Mouse (Mus musculus): ENCODE data around the gene Ptprd. TPM values are rescaled to one million over a fixed set of nuclear protein-coding genes. Genes with fewer than 3 reads are reported as not detected.

Ptprd gene
- polyA plus RNA-seq, 1 experiment from 2014 or later, result 6.3 TPM

DNA sequence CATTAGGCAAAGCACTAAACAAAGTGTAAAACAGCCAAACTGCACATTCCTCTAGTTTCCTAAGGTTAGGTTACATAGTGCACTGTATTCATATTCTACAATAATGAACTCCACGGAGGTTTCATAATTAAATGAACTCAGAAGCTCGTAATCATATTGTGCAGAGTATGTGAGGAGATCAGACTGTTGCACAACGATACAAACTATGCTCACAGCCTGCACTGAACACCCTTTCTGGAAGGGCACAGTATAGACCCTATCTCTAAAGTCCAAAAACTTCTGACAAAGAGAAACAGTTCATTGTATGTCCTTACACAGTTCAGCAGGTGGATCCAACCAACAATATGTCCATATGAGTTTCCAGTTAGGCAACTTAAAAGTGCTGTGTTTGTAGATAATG is 1844.5 kb downstream of the Ptprd start:
- no peaks in the 10 kb centered on the region for H3K9me3 ChIP-seq (replicated peaks; ENCODE audit: control insufficient read depth, low read length)
- H3K4me1 ChIP-seq (ENCODE audit: control insufficient read depth, low read depth, low read length), result no peaks in the 10 kb centered on the region
- no peak overlapping the region for H3K9ac ChIP-seq (ENCODE audit: low read depth, low read length)
- no peaks in the 10 kb centered on the region for H3K27me3 ChIP-seq (ENCODE audit: control insufficient read depth, insufficient read depth, low read depth, low read length)
- H3K4me2 ChIP-seq (ENCODE audit: low read depth, low read length), result no peak overlapping the region
- no peak overlapping the region for H3K27ac ChIP-seq (ENCODE audit: low read length)
- H3K36me3 ChIP-seq (ENCODE audit: control insufficient read depth, insufficient read depth), result no peaks in the 10 kb centered on the region
- no peak overlapping the region for H3K4me3 ChIP-seq (ENCODE audit: low read depth, low read length)
- ATAC-seq (ENCODE audit: low read depth), result no peak
- 56% methylated on average over 3 of the region's 3 CpGs for WGBS (ENCODE audit: insufficient replicate concordance)

DNA sequence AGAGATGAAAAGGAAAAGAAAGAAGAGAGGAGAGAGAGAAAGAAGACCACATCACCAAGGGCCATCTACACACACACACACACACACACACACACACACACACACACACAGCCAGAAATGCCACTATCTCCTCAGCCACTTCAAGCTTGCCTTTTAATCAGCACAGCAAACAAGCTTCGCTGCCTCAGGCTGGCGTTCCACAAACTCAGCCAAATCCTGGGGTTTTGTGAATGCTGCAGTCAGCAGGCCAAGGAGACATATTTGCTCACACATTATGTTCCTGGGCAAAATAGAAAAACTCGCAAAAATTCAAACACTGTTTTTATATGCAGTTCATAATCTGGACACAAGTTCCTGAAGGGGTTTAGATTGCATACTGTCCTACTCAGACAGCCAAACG is 1845.9 kb downstream of the Ptprd start:
- no peak for ATAC-seq (ENCODE audit: low read depth)

DNA sequence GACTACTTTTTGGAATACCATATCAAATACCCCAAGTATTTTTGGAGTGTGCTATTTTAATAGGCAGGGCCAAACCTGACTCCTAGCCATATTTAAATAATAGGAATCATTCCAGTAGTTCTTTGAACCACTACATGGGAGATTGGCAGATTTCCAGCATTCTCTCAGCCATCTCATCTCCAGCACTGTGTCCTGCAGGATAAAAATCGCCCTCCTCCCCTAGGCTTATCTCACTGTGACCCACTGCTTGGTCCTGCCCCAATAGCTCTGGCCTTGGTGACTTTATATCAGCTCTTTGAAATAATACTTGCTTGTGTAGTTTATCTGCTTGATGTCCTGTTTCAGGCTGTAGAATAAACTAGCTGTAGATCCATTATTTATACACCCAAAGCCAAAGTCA is 1850.2 kb downstream of the Ptprd start:
- Histone ChIP-seq H3K4me2 (ENCODE audit: low read depth, low read length) (no peak overlapping the region), H3K27ac (ENCODE audit: low read length) (no peak overlapping the region), H3K9me3 (replicated peaks; ENCODE audit: control insufficient read depth, low read length) (no peaks in the 10 kb centered on the region), H3K4me1 (ENCODE audit: control insufficient read depth, low read depth, low read length) (no peaks in the 10 kb centered on the region), H3K4me3 (ENCODE audit: low read depth, low read length) (no peak overlapping the region), H3K36me3 (ENCODE audit: control insufficient read depth, insufficient read depth) (no peaks in the 10 kb centered on the region), H3K27me3 (ENCODE audit: control insufficient read depth, insufficient read depth, low read depth, low read length) (no peaks in the 10 kb centered on the region), H3K9ac (ENCODE audit: low read depth, low read length) (no peak overlapping the region)
- peak; percentile 53 for ATAC-seq (ENCODE audit: low read depth)
- WGBS (ENCODE audit: insufficient replicate concordance), result 52% methylated on average over 1 of the region's 1 CpGs

More for the DNA sequence above, 1845.9 kb downstream of the Ptprd start:
- no peak overlapping the region for H3K27ac ChIP-seq (ENCODE audit: low read length)
- H3K4me3 ChIP-seq (ENCODE audit: low read depth, low read length), result no peak overlapping the region
- no peak overlapping the region for H3K4me2 ChIP-seq (ENCODE audit: low read depth, low read length)
- no peaks in the 10 kb centered on the region for H3K9me3 ChIP-seq (replicated peaks; ENCODE audit: control insufficient read depth, low read length)
- H3K36me3 ChIP-seq (ENCODE audit: control insufficient read depth, insufficient read depth), result no peaks in the 10 kb centered on the region
- H3K9ac ChIP-seq (ENCODE audit: low read depth, low read length), result no peak overlapping the region
- no peaks in the 10 kb centered on the region for H3K27me3 ChIP-seq (ENCODE audit: control insufficient read depth, insufficient read depth, low read depth, low read length)
- 55% methylated on average over 4 of the region's 4 CpGs for WGBS (ENCODE audit: insufficient replicate concordance)
- H3K4me1 ChIP-seq (ENCODE audit: control insufficient read depth, low read depth, low read length), result no peaks in the 10 kb centered on the region

DNA sequence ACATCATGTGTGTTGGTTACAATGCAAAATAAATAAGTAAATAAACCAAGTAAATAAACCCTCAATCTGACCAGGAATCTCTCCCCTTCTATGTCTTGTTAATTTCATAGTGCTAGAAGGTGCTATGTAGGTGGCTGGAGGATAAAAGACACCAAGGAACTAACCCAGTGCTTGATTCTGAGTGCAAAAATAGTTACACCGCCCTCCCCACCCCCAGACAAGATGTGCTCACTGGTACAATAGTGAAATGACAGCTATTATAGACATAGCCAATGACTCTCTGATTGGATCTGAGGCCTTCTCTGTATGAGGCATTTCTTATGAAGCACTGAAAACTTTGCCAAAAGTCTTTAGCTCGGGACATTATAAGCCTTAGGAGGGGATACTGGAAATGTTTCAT is 1857.6 kb downstream of the Ptprd start:
- WGBS (ENCODE audit: insufficient replicate concordance), result 47% methylated on average over 2 of the region's 2 CpGs
- ATAC-seq (ENCODE audit: low read depth), result no peak
- no peak overlapping the region for H3K4me3 ChIP-seq (ENCODE audit: low read depth, low read length)

DNA sequence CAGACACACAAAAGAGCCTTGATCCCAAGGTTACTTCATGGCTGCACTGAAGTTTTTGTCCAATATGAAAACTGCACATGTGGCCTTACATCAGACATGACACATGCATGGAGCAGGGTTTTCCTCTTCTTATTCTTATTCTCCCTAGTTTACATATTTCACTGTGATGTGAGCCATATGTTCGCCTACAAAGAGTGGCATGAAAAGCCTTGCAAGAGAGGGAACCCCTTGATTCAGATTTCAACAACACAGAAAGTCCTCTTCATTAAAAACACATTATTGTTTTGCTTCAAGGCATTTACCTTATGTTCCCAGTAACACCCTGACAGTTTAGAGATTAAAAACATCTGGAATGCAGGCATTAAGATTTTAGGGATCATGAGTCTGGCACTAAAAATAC is 1859.3 kb downstream of the Ptprd start:
- H3K9me3 ChIP-seq (replicated peaks; ENCODE audit: control insufficient read depth, low read length), result no peaks in the 10 kb centered on the region
- no peak for ATAC-seq (ENCODE audit: low read depth)

More for the DNA sequence above, 1857.6 kb downstream of the Ptprd start:
- H3K9ac ChIP-seq (ENCODE audit: low read depth, low read length), result no peak overlapping the region
- H3K36me3 ChIP-seq (ENCODE audit: control insufficient read depth, insufficient read depth), result no peaks in the 10 kb centered on the region
- no peaks in the 10 kb centered on the region for H3K27me3 ChIP-seq (ENCODE audit: control insufficient read depth, insufficient read depth, low read depth, low read length)
- H3K4me2 ChIP-seq (ENCODE audit: low read depth, low read length), result no peak overlapping the region
- no peak overlapping the region for H3K27ac ChIP-seq (ENCODE audit: low read length)
- H3K9me3 ChIP-seq (replicated peaks; ENCODE audit: control insufficient read depth, low read length), result no peaks in the 10 kb centered on the region
- no peaks in the 10 kb centered on the region for H3K4me1 ChIP-seq (ENCODE audit: control insufficient read depth, low read depth, low read length)

DNA sequence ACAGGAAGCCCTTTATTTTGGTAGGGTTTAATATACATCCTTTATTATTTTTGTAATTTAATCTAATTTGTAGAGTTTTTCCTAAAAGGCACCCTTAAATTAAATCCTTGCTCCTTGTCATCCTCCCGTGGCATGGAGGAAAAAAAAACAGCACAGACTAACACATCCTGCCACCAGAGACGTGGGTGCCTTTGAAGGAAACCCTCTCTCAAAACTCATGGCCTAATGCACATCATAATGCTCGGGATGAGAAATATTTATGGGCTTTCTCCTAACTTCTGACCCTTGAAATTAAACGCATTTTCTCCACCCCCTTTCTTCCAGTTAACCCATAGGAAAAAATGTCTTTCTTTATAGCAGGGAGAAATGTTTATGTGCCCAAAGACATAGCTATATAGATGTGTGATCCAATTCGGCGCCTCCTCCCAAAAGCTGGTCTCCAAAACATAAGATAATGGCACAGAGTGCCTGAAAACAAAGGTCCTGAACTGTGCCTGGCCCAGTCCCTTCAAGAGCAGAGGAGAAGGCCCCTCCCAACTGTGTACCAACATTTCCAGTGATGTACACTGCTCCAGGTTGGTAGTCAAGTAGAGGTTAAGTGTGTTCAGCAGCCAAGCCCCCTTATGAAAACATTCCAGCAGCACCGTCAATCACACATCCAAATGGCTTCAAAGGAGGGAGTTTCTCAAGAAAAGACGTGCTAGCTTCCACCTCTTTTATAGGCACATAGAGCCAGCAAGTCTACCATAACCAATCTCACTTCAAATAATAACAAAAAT is 1860.4 kb downstream of the Ptprd start:
- Histone ChIP-seq H3K27me3 (ENCODE audit: control insufficient read depth, insufficient read depth, low read depth, low read length) (no peaks in the 10 kb centered on the region), H3K27ac (ENCODE audit: low read length) (no peak overlapping the region), H3K4me3 (ENCODE audit: low read depth, low read length) (no peak overlapping the region), H3K4me2 (ENCODE audit: low read depth, low read length) (no peak overlapping the region), H3K9ac (ENCODE audit: low read depth, low read length) (no peak overlapping the region), H3K9me3 (replicated peaks; ENCODE audit: control insufficient read depth, low read length) (no peaks in the 10 kb centered on the region), H3K36me3 (ENCODE audit: control insufficient read depth, insufficient read depth) (no peaks in the 10 kb centered on the region), H3K4me1 (ENCODE audit: control insufficient read depth, low read depth, low read length) (no peaks in the 10 kb centered on the region)
- WGBS (ENCODE audit: insufficient replicate concordance), result 49% methylated on average over 8 of the region's 8 CpGs
- ATAC-seq (ENCODE audit: low read depth), result no peak

More for the DNA sequence above, 1859.3 kb downstream of the Ptprd start:
- no peaks in the 10 kb centered on the region for H3K36me3 ChIP-seq (ENCODE audit: control insufficient read depth, insufficient read depth)
- H3K4me1 ChIP-seq (ENCODE audit: control insufficient read depth, low read depth, low read length), result no peaks in the 10 kb centered on the region
- WGBS (ENCODE audit: insufficient replicate concordance), result 37% methylated on average over 1 of the region's 1 CpGs
- no peak overlapping the region for H3K4me2 ChIP-seq (ENCODE audit: low read depth, low read length)
- H3K9ac ChIP-seq (ENCODE audit: low read depth, low read length), result no peak overlapping the region
- no peaks in the 10 kb centered on the region for H3K27me3 ChIP-seq (ENCODE audit: control insufficient read depth, insufficient read depth, low read depth, low read length)
- no peak overlapping the region for H3K27ac ChIP-seq (ENCODE audit: low read length)
- no peak overlapping the region for H3K4me3 ChIP-seq (ENCODE audit: low read depth, low read length)

DNA sequence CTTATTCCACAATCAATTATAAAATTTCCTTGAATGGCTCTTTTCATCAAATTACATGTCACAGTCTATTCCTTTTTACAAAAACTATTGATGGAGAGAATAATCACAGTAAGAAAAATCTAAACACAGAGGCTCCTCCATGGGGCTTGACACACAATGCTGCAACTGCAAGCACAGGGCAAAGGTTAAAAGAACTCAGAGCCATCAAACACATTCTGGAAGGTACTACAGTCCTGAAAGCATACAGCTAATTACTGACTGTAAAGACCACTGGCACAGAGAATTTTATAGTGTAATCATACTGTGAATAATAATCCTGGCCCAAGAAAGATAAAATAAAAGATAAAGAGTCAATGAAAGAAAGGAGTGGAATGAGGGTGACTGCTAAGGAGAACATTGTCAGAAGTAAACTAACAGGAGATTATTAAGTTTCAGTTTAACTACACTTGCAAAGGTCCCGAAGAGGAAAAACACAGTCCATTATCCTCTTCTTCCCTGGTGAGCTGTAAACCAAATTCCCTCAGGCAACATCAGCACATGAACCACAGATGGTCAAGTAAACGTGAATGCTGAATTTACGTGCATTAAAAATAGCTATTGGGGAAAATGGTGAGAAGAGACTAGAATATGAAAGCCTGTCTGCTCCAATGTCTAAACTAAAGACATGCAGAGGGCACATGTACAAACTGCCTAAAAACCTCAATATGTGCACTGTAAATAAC is 1861.4 kb downstream of the Ptprd start:
- WGBS (ENCODE audit: insufficient replicate concordance), result 60% methylated on average over 3 of the region's 3 CpGs
- Histone ChIP-seq H3K36me3 (ENCODE audit: control insufficient read depth, insufficient read depth) (no peaks in the 10 kb centered on the region), H3K4me2 (ENCODE audit: low read depth, low read length) (no peak overlapping the region), H3K9ac (ENCODE audit: low read depth, low read length) (no peak overlapping the region), H3K9me3 (replicated peaks; ENCODE audit: control insufficient read depth, low read length) (no peaks in the 10 kb centered on the region), H3K4me1 (ENCODE audit: control insufficient read depth, low read depth, low read length) (no peaks in the 10 kb centered on the region), H3K4me3 (ENCODE audit: low read depth, low read length) (no peak overlapping the region), H3K27me3 (ENCODE audit: control insufficient read depth, insufficient read depth, low read depth, low read length) (no peaks in the 10 kb centered on the region), H3K27ac (ENCODE audit: low read length) (no peak overlapping the region)
- 0 out of 2 replicates have a peak, but pooled peaks have one; percentile 35 for ATAC-seq (ENCODE audit: low read depth)

DNA sequence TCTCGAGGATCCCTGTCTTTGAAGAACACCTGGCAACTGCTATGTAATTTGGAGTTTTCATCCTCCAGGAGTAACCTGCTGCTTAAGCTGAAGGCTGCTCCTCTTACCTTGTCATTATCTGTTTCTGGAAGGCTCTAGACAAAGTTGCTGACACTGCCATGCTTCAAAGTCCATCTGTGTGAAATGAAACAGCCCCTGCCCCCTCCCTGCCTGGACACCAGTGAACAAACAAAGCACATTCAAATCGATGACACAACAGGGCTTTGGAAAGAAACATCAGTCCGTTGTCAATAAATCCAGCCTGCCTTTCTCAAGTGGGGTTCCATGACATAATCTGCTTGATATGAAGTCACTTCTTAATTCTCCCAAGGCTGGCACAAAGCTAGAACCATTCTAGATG is 1867.7 kb downstream of the Ptprd start:
- H3K9ac ChIP-seq (ENCODE audit: low read depth, low read length), result no peak overlapping the region
- no peaks in the 10 kb centered on the region for H3K36me3 ChIP-seq (ENCODE audit: control insufficient read depth, insufficient read depth)
- H3K27ac ChIP-seq (ENCODE audit: low read length), result no peak overlapping the region; the same call in 1 of the 2 replicates
- ATAC-seq (ENCODE audit: low read depth), result peak; percentile 87
- H3K4me1 ChIP-seq (ENCODE audit: control insufficient read depth, low read depth, low read length), result no peaks in the 10 kb centered on the region
- H3K9me3 ChIP-seq (replicated peaks; ENCODE audit: control insufficient read depth, low read length), result no peaks in the 10 kb centered on the region
- H3K27me3 ChIP-seq (ENCODE audit: control insufficient read depth, insufficient read depth, low read depth, low read length), result no peaks in the 10 kb centered on the region
- 39% methylated on average over 3 of the region's 3 CpGs for WGBS (ENCODE audit: insufficient replicate concordance)
- 0 out of 2 replicates have a peak overlapping the region, but pooled peaks have one; percentile 26 for H3K4me3 ChIP-seq (ENCODE audit: low read depth, low read length)
- peak overlapping the region; percentile 34; the same call in 1 of the 2 replicates for H3K4me2 ChIP-seq (ENCODE audit: low read depth, low read length)

DNA sequence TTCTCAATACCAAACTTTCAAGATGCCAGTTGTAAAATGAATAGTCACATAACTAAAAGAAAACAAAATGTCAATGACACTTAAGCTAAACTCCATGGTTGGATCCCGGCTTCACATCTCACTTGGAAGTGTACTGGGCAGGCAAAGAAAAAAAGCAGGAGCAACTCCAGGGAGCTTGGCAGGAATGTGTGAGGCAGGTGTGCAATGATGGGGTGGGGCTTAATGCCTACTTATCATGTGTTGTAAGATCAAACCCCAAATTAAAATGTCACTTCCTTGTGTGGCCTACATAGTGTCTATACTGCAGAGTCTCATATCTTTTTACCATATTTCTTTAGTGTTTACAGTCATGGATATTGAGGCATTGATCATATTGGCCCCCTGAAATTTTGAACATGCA is 1873.8 kb downstream of the Ptprd start:
- Histone ChIP-seq H3K4me1 (ENCODE audit: control insufficient read depth, low read depth, low read length) (no peaks in the 10 kb centered on the region), H3K4me2 (ENCODE audit: low read depth, low read length) (no peak overlapping the region), H3K4me3 (ENCODE audit: low read depth, low read length) (no peak overlapping the region), H3K27me3 (ENCODE audit: control insufficient read depth, insufficient read depth, low read depth, low read length) (no peaks in the 10 kb centered on the region), H3K9ac (ENCODE audit: low read depth, low read length) (no peak overlapping the region), H3K9me3 (replicated peaks; ENCODE audit: control insufficient read depth, low read length) (no peaks in the 10 kb centered on the region), H3K36me3 (ENCODE audit: control insufficient read depth, insufficient read depth) (no peaks in the 10 kb centered on the region), H3K27ac (ENCODE audit: low read length) (no peak overlapping the region)
- ATAC-seq (ENCODE audit: low read depth), result no peak
- 76% methylated on average over 1 of the region's 1 CpGs for WGBS (ENCODE audit: insufficient replicate concordance)

Measured in liver, embryonic 16.5 days (tissue).